Mouse (Mus musculus) midbrain, embryonic 10.5 days (tissue): Measurements from ENCODE around the gene Tbc1d10c. TPM values are rescaled to one million over a fixed set of nuclear protein-coding genes. Genes with fewer than 3 reads are reported as not detected.

Experiments
- DNase-seq: peaks from one replicate; pipeline ENCODE4 v3.0.0-alpha.2; 2017; ENCODE audit warnings: low spot score
- H3K27ac ChIP-seq: fragments of 300-500 bp; sonication (generic); replicated peaks from 2 replicates; pipeline ENCODE4 v1.5.1; 2016; ENCODE audit warnings: mild to moderate bottlenecking
- H3K27me3 ChIP-seq: fragments of 300-500 bp; sonication (generic); 2 replicates; pipeline ENCODE4 v1.6.1; 2016; ENCODE audit warnings: low read depth, mild to moderate bottlenecking; ENCODE audit not compliant: poor library complexity, severe bottlenecking
- H3K36me3 ChIP-seq: fragments of 300-500 bp; sonication (generic); 2 replicates; pipeline ENCODE4 v1.6.1; 2016; ENCODE audit warnings: mild to moderate bottlenecking, moderate library complexity
- H3K4me1 ChIP-seq: fragments of 300-500 bp; sonication (generic); 2 replicates; pipeline ENCODE4 v1.6.1; 2016
- H3K4me3 ChIP-seq: fragments of 300-500 bp; sonication (generic); 2 replicates; pipeline ENCODE4 v1.5.1; 2016; ENCODE audit warnings: mild to moderate bottlenecking, moderate library complexity
- H3K9me3 ChIP-seq: fragments of 300-500 bp; sonication (generic); replicated peaks from 2 replicates; pipeline ENCODE4 v1.6.1; 2016; ENCODE audit warnings: mild to moderate bottlenecking
- WGBS: fragments of 180-500 bp; shearing (Covaris S2); methylation state at CpG from one replicate; pipeline ENCODE4 v1.1.7; 2016; 5-methylcytosine and 5-hydroxymethylcytosine counted together
- polyA plus RNA-seq: library from polyadenylated mRNA; unstranded; fragments of >200 nt; fragmentation: Nextera tagmentation; extraction: Ambion mirVana; gene quantifications from 2 replicates; pipeline ENCODE4 v1.2.1, GENCODE M21; 2016

Gene Tbc1d10c
- polyA plus RNA-seq, 1 experiment from 2014 or later: 0.85 TPM

DNA sequence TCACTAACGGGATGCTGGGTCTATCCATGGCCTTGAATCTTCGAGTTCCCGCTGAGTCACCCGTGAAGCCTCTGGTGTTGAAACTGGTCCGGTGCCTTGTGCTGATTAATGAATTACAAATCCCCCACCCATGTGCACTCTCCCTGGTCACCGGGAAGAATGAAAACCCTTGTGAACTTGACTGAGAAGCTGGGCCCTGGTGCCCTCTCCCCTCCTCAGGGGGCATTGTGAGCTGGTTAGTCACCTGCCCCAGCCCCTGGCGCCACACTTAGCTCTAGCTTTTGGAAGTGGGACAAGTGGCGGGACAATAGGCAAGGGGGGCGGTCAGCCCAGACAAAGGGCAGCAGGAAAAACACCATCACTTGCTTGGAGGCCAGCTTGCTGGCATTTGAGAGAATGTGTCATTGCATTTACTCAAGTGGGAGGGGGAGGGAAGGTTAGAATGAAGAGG is 22.5 kb upstream of the Tbc1d10c start:
- peak; percentile 31 for DNase-seq
- Histone ChIP-seq H3K27ac (peak overlapping the region; percentile 83; the same call in 1 of the 2 replicates), H3K4me3 (peak overlapping the region; percentile 71), H3K36me3 (no peaks in the 10 kb centered on the region), H3K9me3 (no peaks in the 10 kb centered on the region), H3K4me1 (peaks cover 62% of the 10 kb centered on the region), H3K27me3 (peaks cover 94% of the 10 kb centered on the region)
- 8% methylated on average over 9 of the region's 9 CpGs for whole genome bisulfite sequencing

DNA sequence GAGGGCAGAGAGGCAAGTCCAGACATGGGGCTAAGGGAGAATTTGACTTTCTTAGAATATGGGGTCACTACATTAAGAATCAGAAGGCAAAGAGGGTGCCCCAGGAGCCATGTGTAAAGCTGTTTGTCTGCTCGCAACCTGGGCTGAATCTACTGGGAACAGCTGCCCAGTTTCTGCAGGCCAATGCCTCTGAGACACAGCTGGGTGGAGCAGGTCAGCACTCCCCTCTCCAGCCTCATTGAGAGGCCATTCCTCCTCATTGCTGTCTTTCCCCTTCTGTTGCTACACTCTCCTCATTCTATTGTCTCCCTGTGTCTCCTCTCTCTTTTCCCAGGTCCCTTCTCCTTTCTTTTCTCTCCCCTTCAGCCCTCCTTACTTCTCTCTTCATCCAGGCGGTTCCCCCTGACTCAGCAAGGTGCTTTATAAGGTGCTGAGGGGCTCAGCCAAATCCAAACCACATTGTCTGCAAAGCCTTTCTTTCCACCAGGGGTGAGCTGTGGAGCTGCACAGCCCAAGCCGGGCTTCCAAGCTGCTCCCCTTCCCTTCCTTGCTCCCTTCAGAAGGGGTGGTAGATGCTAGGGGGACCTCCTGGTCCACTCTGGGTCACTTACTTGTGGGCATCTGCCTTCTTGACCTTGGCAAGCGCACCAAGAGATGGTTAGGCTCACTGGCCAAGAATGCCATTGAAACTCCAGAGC is 21.0 kb upstream of the Tbc1d10c start:
- DNase-seq: no peak
- WGBS: 12% methylated on average over 4 of the region's 4 CpGs
- peaks cover 86% of the 10 kb centered on the region for H3K27me3 ChIP-seq
- no peaks in the 10 kb centered on the region for H3K36me3 ChIP-seq
- peaks cover 55% of the 10 kb centered on the region for H3K4me1 ChIP-seq
- H3K27ac ChIP-seq: peak overlapping the region; percentile 4
- no peak overlapping the region for H3K4me3 ChIP-seq
- no peaks in the 10 kb centered on the region for H3K9me3 ChIP-seq

DNA sequence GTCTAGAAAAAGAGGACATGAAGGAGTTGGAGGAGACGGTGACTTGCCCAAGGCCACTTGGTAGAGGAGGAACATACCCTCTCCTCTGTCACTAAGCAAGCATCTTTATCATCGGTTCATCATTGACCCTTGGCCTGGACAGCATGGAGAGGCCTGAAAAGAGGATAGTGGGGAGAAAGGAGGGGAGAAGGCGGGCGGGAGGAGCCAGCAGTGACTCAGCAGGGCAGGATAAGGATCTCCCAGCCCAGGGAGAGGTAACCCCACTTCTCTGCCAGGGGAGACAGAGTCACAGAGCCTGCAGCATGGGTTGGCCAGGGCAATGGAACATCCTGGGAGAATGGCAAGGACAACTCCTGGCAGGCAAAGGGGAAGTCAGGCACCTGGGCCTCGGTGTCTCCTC is 17.5 kb upstream of the Tbc1d10c start:
- H3K27me3 ChIP-seq: peaks cover 80% of the 10 kb centered on the region

DNA sequence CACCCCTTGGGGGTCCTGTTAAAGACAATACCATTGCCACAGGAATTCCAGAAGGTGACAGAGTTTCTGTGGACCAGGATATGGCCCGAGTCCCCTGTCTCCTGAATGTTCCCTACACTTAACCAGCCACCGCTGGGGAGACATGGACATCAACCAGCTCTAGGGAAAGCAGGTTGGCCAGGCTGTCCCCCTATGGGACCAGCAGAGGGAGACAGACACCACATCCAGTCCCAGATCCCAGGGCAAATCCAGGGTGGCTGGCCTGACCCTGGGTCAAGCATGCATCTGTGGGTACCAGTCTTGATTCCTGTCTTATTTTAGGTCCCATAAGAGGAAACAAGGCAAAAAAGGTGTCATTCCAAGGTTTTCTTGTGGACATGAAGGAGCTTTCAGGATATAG is 15.9 kb upstream of the Tbc1d10c start:
- Histone ChIP-seq H3K9me3 (no peaks in the 10 kb centered on the region), H3K27me3 (peaks cover 76% of the 10 kb centered on the region), H3K27ac (no peak overlapping the region), H3K4me3 (no peak overlapping the region), H3K4me1 (peaks cover 17% of the 10 kb centered on the region), H3K36me3 (no peaks in the 10 kb centered on the region)
- 5% methylated on average over 2 of the region's 2 CpGs for WGBS
- DNase-seq: peak; percentile 75

More for the DNA sequence above, 17.5 kb upstream of the Tbc1d10c start:
- no peaks in the 10 kb centered on the region for H3K36me3 ChIP-seq
- H3K4me3 ChIP-seq: no peak overlapping the region
- peaks cover 24% of the 10 kb centered on the region for H3K4me1 ChIP-seq
- WGBS: 71% methylated on average over 5 of the region's 5 CpGs
- DNase-seq: no peak
- no peaks in the 10 kb centered on the region for H3K9me3 ChIP-seq
- no peak overlapping the region for H3K27ac ChIP-seq

DNA sequence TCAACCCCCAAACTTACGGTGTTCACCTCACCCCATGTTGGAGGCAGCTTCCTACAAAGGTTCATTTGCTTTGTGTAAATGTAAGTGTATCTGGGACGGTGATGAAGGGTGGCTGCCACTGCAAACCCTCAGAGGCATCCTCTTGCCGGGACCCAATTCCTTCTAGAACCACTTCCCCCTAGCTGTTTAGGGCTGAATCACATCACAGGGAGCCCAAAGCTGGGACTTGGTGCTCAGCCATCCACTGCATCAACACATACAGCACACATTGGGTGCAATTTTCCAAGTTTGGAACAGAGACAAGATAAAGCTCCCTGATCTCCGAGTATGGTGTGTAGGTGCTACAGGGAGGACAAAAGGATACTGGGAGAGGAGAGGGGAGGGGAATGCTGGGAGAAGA is 13.8 kb upstream of the Tbc1d10c start:
- H3K36me3 ChIP-seq: peaks cover 7% of the 10 kb centered on the region
- 76% methylated on average over 3 of the region's 4 CpGs for WGBS
- peaks cover 58% of the 10 kb centered on the region for H3K27me3 ChIP-seq
- H3K4me1 ChIP-seq: peaks cover 28% of the 10 kb centered on the region
- H3K27ac ChIP-seq: no peak overlapping the region
- no peak for DNase-seq
- H3K4me3 ChIP-seq: no peak overlapping the region
- H3K9me3 ChIP-seq: no peaks in the 10 kb centered on the region

DNA sequence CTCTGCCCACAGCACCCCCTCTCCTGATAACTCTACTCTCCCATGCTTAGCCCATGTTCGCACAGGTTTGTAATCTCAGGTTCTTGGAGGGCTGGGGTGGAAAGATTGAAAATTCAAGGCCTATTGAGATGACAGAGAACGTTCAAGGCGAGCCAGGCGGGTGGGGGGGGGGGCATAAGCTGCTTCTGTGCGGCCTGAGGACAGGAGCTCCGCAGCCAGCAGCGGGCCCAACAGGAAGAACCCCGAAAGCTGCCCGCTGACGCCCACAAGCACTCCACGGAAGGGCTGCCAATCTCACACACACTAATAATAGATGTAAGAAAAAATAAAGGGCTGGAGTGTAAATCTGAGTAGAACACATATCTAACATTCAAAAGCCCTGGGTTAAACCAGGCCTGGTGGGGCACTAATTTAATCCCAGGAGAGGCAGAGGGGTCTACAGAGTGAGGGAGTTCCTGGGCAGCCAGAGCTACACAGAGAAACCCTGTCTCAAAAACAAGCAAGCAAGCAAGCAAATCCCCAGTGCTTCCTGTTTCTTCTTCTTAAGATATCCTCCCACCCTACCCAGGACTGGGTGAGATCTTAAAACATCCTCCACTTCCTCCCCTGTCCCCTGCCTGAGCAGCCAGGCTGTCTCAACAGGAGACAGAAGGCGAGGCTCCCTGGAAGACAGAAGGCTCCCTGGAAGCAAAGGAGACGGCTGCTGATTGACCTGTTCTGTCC is 12.7 kb upstream of the Tbc1d10c start:
- DNase-seq: no peak
- WGBS: 62% methylated on average over 13 of the region's 13 CpGs
- no peak overlapping the region for H3K4me3 ChIP-seq
- peaks cover 30% of the 10 kb centered on the region for H3K4me1 ChIP-seq
- no peaks in the 10 kb centered on the region for H3K9me3 ChIP-seq
- H3K36me3 ChIP-seq: peaks cover 18% of the 10 kb centered on the region
- H3K27ac ChIP-seq: no peak overlapping the region
- H3K27me3 ChIP-seq: peaks cover 49% of the 10 kb centered on the region

DNA sequence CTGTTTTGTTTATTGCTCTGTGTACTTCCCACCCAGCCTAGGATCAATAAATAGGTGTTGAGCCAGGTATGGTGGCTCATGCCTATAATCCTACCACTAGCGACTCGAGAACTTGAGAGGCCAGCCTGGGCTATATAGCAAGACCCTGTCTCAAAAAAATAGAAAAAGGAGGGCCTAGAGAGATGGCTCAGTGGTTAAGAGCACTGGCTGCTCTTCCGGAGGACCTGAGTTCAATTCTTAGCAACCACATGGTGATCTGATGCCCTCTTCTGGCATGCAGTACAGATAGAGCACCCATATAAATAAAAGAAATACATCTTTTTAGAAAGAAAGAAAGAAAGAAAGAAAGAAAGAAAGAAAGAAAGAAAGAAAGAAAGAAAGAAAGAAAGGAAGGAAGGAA is 12.1 kb upstream of the Tbc1d10c start:
- no peak for DNase-seq
- H3K27ac ChIP-seq: no peak overlapping the region
- peaks cover 25% of the 10 kb centered on the region for H3K36me3 ChIP-seq
- H3K27me3 ChIP-seq: peaks cover 43% of the 10 kb centered on the region
- 70% methylated on average over 3 of the region's 3 CpGs for WGBS
- H3K4me1 ChIP-seq: peaks cover 30% of the 10 kb centered on the region
- H3K9me3 ChIP-seq: no peaks in the 10 kb centered on the region
- H3K4me3 ChIP-seq: no peak overlapping the region

DNA sequence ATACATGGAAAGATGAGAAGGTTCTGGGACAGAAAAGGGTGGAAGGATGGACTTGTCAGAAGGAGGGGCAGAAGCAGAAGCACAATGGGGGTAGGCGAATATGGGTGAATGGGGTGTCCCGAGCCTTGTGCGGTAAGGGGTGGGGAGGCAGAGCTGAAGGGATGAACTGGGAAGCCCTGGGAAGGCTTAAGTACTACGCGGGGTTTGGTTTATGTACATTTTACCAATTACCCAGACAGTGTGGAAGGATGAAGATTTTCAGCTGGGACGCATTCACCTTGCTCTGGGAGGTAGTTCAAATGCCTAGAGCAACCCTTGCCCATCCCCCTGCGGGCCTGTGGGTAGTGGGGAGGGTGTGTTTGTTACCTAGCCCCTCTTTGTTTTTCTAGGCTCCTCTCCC is 11.1 kb upstream of the Tbc1d10c start:
- no peaks in the 10 kb centered on the region for H3K9me3 ChIP-seq
- H3K27ac ChIP-seq: peak overlapping the region; percentile 87
- peaks cover 40% of the 10 kb centered on the region for H3K27me3 ChIP-seq
- H3K4me1 ChIP-seq: peaks cover 30% of the 10 kb centered on the region
- H3K4me3 ChIP-seq: peak overlapping the region; percentile 65
- DNase-seq: no peak
- WGBS: 39% methylated on average over 7 of the region's 7 CpGs
- H3K36me3 ChIP-seq: peaks cover 35% of the 10 kb centered on the region

DNA sequence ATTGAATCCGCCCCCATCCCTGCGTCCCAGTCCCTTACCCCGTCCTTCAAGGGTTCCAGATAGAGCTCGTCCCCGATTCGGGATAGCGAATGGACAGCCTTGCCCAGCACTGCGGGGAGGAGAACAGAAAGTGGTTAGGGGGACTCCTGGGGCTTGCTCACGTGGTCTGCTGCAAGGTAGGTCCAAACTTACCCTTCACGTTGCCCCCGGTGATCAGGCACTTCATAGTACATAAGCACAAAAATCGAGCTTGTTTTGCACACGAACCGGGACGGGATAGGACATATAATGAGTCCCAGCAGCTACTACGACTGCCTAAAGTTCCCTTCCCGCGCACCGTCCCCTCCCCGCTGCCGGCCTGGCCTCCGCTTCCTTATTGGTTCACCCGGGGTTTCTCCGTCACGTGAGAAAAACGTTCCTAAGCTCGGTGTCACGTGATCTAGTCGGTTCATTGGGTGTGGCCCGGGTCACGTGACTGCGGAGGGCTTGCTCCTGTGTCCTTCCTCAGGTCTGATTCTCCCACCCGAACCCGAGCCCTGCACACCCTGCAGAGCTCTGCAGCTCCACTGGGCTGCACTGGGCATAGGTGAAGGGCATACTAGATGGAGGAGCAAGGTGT is 10.3 kb upstream of the Tbc1d10c start, which contains the start of gene Rad9a:
Gene Rad9a (minus strand): TSS at position 372 of the 619 bp plus-strand sequence.
- Histone ChIP-seq H3K36me3 (peaks cover 42% of the 10 kb centered on the region), H3K27ac (peak within 1 kb of the TSS; percentile 87), H3K27me3 (peaks cover 35% of the 10 kb centered on the region), H3K9me3 (no peaks in the 10 kb centered on the region), H3K4me3 (peak within 1 kb of the TSS; percentile 65), H3K4me1 (peaks cover 34% of the 10 kb centered on the region)
- WGBS: under 1% methylated on average over 34 of the region's 34 CpGs
- DNase-seq: peak; percentile 96

DNA sequence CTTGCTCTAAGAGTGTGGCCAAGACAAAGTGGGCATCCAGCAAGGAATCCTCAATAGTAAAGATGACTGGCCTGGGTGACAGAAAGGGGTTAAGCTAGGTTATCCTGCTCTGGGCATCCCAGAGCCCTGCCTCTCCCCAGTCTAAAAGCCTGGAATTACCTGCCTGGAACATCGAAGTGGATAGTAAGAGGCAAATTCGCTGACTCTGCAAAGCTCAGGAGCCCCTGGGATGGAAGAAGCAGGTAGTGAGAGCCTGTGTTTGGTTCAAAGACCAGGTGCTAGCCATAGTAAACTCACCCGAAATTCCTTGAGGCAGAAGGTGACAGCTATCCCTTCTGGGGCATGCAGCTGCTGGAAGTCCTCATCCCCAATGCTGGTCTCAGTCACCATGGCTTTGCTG is 6.1 kb upstream of the Tbc1d10c start:
- peaks cover under 1% of the 10 kb centered on the region; the same call in 1 of the 2 replicates for H3K27me3 ChIP-seq
- peaks cover 50% of the 10 kb centered on the region for H3K4me1 ChIP-seq
- no peak for DNase-seq
- H3K4me3 ChIP-seq: no peak overlapping the region; the same call in 1 of the 2 replicates
- H3K36me3 ChIP-seq: peaks cover 76% of the 10 kb centered on the region
- 81% methylated on average over 3 of the region's 3 CpGs for WGBS
- no peak overlapping the region for H3K27ac ChIP-seq
- H3K9me3 ChIP-seq: no peaks in the 10 kb centered on the region

DNA sequence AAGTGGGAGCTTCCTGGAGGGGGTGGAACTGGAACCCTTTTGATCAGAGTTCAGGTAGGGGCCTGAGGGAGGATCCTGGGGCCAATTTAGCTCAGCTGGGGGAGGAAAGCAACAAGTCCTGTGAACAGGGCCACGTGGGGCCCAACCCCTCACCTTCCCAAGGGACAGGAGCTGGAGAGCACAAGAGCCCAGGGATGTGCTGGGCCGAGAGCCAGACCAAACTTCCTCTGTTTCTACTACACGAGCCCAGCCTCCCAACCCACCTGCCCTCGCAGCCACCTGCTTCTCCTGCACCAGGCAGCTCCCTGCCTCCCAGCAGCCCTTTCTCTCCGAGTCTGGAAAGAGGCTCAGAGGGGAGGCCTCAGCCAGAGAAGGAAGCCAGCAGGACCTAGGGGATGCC is 5.5 kb upstream of the Tbc1d10c start:
- no peak for DNase-seq
- no peak overlapping the region for H3K27ac ChIP-seq
- no peak overlapping the region for H3K4me3 ChIP-seq
- H3K27me3 ChIP-seq: no peaks in the 10 kb centered on the region
- H3K4me1 ChIP-seq: peaks cover 49% of the 10 kb centered on the region
- WGBS: 77% methylated on average over 5 of the region's 5 CpGs
- peaks cover 76% of the 10 kb centered on the region for H3K36me3 ChIP-seq
- H3K9me3 ChIP-seq: no peaks in the 10 kb centered on the region

DNA sequence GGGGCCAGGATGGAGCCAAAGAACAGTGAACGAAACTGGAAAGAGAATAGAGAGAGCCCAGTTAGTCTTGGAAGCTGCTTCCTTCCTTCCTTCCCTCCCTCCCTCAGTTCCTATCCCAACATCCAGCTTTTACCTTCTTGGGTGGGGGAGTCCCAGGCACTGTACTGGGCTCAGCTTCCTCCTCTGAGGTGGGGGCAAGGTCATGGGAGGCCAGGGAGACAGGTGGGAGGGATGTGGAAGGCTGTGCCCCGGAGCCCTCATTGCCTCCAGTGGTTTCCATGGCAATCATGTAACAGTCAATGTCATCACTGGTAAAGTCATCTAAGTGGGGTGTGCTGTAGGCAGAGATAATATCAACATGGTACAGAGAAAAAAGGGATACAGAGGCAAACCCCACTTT is 5.0 kb upstream of the Tbc1d10c start:
- no peak overlapping the region for H3K27ac ChIP-seq
- DNase-seq: no peak
- H3K4me3 ChIP-seq: no peak overlapping the region
- H3K36me3 ChIP-seq: peaks cover 76% of the 10 kb centered on the region
- no peaks in the 10 kb centered on the region for H3K9me3 ChIP-seq
- peaks cover 52% of the 10 kb centered on the region for H3K4me1 ChIP-seq
- no peaks in the 10 kb centered on the region for H3K27me3 ChIP-seq
- WGBS: 82% methylated on average over 2 of the region's 2 CpGs
